Mouse (Mus musculus) layer of hippocampus, postnatal 10 days (tissue): Measurements from ENCODE around the gene Pigu. TPM values are rescaled to one million over a fixed set of nuclear protein-coding genes. Genes with fewer than 3 reads are reported as not detected.

Experiments used
- DNase-seq, 2 experiments: peaks; one replicate each; pipeline ENCODE4 v3.0.0; 2021; ENCODE audit warnings: low spot score in 2 of 2
- long read RNA-seq: library from polyadenylated mRNA; stranded (forward); transcript quantifications from one replicate; pipeline ENCODE4 v2.0.0, GENCODE M21; 2023
- total RNA-seq, 2 experiments: library from RNA; stranded (reverse); gene quantifications; 2 replicates each; pipeline ENCODE4 v1.2.3; 2021

Pigu gene
- total RNA-seq = 10 to 100 TPM; 23.8 to 27.9 TPM
- long read RNA-seq, transcript Pigu-201 (12 exons, 1,636 nt) = major isoform, 8 of 10 reads
- long read RNA-seq, partial matches to known transcripts = 1 of 10 reads
- long read RNA-seq, other reads (novel, unspliced or antisense) = 1 of 10 reads

GRCm38 (mm10) chr2:155356971-155357591 lies at the start of gene Pigu:
Gene Pigu (minus strand): TSS chr2:155357430.
- peak; percentile 90 to 93 for DNase-seq

DNA sequence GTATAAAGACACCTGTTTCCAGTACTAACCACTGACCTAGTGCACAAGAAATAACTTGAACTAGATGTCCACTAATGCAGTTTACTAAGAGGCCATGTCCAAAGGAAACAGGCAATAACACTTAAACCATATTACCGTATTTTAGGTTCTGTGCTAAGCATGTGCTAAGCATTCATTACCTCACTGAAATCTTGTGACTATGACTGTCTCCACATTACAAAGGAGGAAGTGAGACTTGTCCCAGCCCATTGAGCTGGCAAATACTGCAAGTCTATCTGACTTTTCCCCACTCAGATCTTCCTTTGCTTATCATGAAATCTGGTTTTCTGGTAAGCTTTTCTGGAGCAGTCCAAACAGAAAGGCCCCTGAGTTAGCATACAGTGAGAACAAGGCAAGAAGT lies 47.4 kb upstream of the Pigu start:
- DNase-seq = no peak

GRCm38 (mm10) chr2:155401926-155402325 lies 44.7 kb upstream of the Pigu start:
- no peak for DNase-seq

- DNase-seq = no peak
Measured at GRCm38 (mm10) chr2:155400276-155400675, 43.0 kb upstream of the Pigu start.

DNA sequence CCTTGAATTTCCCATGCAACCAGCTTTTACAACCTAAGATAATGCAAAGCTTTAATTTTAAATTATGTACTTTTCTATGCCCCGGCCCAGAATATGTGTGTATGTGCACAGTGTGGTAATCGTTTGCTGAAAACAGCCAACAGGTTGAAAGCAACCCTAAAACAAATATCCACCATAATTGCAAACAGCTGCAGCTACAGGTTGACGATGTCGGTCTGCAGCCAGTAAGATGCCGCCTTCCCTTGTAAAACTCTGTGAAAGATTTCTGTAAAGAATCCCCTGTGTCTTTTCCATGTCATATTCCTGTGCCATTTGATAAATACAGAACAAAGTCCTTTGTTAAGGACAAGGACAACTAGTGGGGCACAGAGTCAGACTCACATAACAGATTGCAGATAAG lies 37.4 kb upstream of the Pigu start:
- DNase-seq = no peak

GRCm38 (mm10) chr2:155388573-155388972 lies 31.3 kb upstream of the Pigu start:
- DNase-seq = no peak

GRCm38 (mm10) chr2:155387052-155387451 lies 29.8 kb upstream of the Pigu start:
- peak in 1 of 2 experiments; percentile 14 for DNase-seq

GRCm38 (mm10) chr2:155386534-155386899 lies 29.3 kb upstream of the Pigu start:
- DNase-seq = peak; percentile 27 to 41

GRCm38 (mm10) chr2:155385731-155386533 lies 28.7 kb upstream of the Pigu start:
- peak; percentile 16 to 26 for DNase-seq

- DNase-seq = peak; percentile 82 to 86
Measured at GRCm38 (mm10) chr2:155385090-155385489, 27.9 kb upstream of the Pigu start.

- DNase-seq = peak; percentile 27 to 41
Measured at GRCm38 (mm10) chr2:155382791-155383438, 25.7 kb upstream of the Pigu start.

DNA sequence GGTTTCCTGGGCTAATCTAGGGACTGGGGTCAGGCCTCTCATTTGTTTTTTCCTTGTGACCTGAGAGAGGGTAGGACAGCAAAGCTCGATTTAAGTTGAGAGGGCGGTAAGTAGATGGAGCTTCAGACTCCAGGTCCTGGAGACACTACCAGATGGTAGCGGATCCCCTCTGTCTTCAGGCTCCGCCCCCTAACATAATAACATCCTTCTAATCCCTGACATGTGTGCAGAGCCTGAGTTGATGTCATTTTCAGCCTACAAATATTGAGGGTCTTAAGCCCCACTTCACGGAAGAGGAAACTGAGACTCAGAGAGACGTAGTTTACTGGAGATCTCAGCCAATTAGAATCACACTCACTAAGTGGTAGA lies 25.1 kb upstream of the Pigu start:
- no peak for DNase-seq

GRCm38 (mm10) chr2:155381643-155382331 lies 24.6 kb upstream of the Pigu start:
- DNase-seq = peak; percentile 98 to 99

DNA sequence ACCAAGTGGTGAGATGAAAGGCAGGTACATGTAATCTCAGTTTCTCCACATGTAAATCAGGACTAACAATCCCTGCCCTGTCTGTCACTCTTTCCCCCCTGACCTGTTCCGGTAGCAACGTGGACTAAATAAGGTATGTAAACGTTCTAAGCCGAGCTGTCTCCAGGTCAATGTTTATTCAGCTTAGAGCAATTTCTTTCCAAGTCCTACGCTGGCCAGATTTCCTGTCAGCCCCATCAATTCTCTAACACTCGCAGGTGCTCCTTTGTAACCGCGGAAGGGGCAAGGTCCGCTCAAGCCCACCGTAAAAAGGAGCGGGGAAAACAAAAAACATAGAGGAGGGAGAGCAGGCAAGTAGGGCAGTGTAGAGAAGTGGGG lies 23.8 kb upstream of the Pigu start:
- peak in 1 of 2 experiments; percentile 14 for DNase-seq

DNA sequence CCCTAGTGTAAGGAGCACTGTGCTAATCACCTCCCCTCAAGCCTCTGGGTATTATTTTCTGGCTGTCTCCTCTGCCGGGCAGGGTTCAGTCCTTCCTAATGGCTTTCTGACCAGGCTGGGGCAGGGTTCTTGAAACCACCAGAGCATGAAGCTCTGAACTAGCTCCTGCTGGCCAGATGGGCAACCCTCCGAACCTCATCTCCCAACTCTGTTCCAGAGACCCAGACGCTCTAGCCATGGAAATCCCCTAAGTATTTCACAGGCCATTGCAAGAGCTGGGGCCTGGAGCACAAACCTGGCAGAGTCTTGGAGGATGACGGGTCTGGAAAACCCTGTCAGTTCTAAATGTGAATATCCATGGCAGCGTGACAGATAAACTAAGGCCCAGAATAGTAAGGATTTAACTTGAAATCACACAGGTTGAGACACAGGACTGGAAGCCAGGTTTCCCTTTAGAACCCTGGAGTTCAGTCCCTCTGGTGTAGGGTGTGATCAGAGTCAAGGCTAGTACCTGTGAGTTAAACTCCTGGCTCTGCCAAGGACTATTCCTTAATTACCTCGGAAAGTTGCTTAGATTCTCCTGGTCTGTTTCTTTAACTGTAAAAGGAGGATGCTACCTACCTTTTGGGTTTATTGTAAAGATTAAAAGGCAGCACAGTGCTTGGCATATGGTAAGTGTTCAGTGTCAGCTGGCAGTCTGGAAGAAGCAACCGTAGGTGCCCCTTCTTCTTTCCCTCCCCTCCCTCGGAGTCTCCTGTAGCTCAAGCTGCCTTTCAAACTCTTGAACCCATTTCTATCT lies 23.2 kb upstream of the Pigu start, which contains the start of gene Trp53inp2:
Gene Trp53inp2, plus strand, starts transcription at position 799 of the 799 bp plus-strand sequence.
- DNase-seq = no peak

GRCm38 (mm10) chr2:155376191-155376590 lies 19.0 kb upstream of the Pigu start:
- DNase-seq = no peak

DNA sequence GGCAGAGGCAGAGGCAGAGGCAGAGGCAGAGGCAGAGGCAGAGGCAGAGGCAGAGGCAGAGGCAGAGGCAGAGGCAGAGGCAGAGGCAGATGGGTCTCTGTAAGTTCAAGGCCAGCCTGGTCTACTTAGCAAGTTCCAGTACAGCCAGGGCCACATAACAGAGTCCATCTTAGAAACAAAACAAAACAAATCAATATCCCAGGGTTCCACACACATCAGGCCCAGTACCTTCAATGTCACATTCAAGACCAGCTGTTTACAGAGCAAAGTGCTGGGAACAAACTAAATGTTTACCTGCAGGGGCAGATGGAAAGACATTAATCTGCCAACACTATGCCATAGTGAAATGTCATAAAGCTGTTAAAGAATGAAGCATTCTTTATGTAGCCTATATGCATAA lies 17.3 kb upstream of the Pigu start:
- no peak for DNase-seq

DNA sequence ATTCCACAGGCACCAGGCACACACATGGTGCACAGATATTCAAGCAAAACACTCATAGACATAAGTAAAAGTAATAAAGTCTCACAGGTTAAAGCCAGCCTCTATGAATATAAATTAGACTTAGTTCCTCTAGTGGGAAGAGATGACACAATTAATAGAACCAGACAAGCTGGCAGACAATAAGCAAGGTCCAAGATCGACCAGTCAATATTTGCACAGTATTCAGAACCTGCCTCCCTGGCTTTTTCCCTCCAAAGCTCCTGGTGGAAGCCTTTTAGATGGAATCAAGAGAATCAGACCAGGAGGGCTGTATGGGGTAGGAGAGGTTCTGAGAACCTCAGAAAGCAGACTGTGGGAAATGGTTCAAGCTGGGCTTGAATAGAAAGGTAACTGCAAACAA lies 16.7 kb upstream of the Pigu start:
- no peak for DNase-seq

DNA sequence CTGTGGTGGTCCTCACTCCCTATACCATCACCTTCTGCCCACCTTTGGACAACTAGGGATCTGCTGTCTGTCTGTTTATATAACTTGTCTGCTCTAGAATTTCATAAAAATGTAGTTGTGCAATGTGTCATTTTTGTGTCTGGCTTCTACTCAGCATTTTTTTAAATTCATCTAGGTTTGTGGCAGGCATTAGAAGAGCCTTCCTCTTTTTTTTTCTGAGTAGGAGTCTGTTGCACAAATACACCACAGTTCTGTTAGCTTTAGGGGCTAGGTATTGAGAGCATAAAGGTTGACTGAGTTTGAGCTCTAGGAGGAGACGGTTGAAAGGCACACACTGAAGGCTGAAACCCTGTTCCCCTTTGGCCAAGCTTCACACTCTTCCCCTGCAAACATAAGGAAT lies 16.1 kb upstream of the Pigu start:
- DNase-seq = no peak

DNA sequence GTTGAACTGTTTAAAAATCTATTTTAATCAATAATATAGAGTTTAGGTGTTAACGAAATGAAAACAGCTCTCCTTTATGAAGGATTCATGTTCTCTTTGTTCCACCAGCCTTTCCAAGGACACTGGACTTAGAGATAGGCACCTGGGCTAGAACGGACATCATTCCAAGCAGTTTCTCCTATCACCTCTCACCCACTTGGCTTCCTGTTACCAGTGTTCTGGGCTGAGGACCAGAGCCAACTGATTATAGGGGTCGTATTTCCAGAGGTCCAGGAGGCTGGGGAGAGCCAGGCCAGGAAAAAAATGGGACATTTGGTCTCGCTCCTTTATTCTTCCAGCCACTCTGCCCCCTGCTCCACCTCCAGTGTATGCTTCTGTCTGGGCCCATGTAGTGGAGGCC lies 15.2 kb upstream of the Pigu start:
- no peak for DNase-seq
